Mouse (Mus musculus): Measurements from ENCODE around the gene E2f8. TPM values are rescaled to one million over a fixed set of nuclear protein-coding genes. Genes with fewer than 3 reads are reported as not detected.

The E2f8 gene
- polyA plus RNA-seq, 2 experiments from 2014 or later = 1.1 to 3.2 TPM

Other genes with a start within 250 kb of the E2f8 start
- gene Mrgprb3, start 237.8 kb downstream of the E2f8 start, polyA plus RNA-seq (2017; shearing (Covaris generic)) = not detected
- 10 to 100 TPM; 22.7 to 26.1 TPM for gene Zdhhc13, start 92.6 kb downstream of the E2f8 start, polyA plus RNA-seq (2017; shearing (Covaris generic))
- gene Csrp3, start 33.6 kb downstream of the E2f8 start, polyA plus RNA-seq (2017; shearing (Covaris generic)) = not detected
- gene Nav2, start 27.1 kb upstream of the E2f8 start, polyA plus RNA-seq (2017; shearing (Covaris generic)) = 10 to 100 TPM; 30.6 to 45.1 TPM